Mouse (Mus musculus): ENCODE measurements around the gene Sh2d5.

Sh2d5 gene

DNA sequence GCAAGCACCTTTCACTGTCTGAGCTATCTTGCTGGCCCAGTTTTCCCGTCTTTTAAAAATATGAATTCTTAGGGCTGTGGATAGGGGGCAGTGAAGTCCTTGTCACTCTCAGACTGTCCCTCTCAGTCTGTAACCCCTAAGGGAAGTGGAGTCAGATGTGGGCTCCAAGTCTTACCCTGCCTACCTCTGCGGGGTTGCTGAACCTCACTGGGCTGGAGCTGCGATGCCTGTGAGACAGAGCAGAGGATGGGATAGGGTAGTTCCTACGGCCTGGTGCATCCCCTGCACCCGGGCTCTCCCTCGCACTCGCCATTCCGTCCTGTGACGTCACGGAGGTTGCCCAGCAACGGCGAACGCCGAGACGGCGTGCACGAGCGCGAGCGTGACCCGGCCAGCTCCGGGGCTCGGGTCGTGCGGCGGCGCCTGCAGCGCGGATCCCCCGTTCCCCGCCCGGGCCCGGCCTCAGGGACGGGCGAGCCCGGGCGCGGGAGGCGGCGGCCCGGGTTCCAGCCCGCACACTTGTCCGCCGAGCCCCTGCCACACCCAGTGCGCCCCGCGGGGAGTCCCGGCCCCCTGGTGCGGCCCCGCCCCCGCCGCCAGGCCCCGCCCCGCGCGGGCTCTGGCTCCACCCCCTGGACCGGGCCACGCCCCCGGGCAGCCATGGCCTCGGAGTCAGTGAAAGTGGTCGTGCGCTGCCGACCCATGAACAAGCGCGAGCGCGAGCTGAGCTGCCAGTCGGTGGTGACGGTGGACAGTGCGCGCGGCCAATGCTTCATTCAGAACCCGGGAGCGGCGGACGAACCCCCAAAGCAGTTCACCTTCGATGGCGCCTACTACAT, 11.9 kb downstream of the Sh2d5 start:
- DNase-seq (ENCODE audit: low spot score) = peak; percentile 83

DNA sequence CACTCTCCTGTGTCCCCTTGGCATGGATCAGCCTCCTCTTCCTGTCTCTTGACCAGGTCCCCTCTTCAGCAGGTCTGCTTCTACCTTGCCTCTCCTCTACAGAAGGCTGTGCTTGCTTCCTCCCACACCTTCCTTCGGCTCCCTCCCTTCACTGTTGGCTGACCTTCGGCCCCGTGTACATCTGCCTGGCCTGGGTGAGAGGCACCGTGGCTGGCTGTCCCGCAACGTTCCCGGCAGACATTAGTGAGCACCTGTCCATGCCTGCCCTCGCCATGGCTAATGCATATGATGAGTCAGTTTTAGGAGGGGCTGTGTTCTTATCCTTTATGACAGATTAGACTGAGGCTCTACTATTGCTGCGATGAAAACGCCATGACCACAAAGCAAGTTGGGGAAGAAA, 17.7 kb downstream of the Sh2d5 start:
- no peak for DNase-seq (ENCODE audit: low spot score)

DNA sequence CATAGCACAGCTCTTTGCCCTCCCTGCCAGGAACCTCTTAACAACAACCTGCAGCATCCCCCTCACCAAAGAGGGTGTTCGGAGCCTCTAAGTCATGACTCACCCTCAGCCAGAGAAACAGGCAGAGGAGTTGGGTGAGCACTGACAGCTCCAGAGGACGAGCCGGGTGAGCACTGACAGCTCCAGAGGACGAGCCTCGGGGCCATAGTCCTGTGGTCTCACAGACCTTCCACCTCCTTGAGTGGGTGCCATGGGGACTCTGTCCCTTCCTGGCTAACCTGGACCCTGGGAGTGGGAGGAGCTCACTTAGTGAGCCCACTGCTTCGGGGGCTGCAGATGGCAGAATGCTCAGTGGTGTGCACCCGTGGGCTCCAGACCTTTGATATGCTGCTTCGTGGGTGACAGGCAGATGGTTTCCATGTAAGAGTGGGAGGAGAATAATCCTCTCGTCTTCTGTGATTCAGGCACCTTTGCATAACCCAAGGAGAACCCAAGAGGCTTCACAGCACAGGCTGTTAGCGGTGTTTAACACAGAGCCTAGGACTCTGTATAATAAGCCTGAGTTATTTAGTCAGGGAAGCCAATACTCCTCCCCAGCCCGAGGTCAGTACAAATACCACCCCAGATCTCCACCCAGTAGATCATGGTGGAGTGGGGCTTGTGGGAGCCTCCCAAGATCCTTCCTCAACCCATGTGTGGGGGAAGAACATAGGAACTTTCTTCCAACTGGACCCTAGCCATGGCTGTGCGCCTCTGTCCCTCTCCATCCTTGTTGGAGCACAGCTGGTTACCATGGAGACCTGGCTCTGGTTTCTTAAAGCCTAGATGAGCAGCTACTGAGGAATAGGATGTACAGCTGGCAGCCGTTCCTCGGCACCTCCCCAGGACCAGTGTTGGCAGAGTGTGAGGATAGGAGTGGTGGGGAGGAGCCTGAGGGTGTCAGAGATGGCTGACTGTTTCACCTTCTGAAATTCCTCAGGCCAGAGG, 22.1 kb downstream of the Sh2d5 start:
- DNase-seq (ENCODE audit: low spot score) = no peak

DNA sequence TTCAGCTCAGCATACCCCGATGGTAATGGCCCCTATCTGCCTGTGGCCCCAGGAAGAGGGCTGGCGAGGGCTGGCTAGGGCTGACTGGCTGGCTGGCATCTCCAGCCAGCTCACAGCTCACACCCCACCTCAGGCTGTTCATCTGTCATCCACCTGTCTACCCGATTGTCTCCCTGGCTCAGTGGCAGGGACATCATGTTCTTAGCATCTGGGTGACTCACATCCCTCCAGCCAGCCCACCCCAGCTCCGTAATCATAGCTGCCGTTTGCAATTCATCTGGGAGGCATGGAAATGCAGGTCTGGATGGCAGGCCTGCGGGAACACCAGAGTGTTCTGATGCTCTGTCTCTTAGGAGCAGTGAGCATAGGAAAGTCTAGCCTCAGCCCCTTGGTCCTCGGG, 28.1 kb downstream of the Sh2d5 start:
- no peak for DNase-seq (ENCODE audit: low spot score)

DNA sequence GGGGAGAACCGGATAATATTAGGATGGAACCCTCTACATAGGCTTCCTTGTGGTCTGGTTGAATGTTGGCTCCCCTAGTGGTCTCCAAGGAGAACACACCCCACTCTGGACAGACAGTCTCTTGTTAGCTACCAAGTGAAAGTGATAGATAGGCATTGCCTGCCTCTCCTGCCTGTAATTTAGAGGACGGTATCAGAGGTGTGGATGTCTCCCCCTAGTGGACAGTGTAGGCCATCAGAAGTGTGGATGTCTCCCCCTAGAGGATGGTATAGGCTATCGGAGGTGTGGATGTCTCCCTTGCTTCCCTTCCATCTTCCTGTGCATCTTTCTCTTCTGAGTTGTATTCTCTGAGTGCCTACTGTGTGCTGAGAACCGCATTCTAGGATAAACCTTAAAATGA, 32.6 kb downstream of the Sh2d5 start:
- peak; percentile 57 for DNase-seq (ENCODE audit: low spot score)

DNA sequence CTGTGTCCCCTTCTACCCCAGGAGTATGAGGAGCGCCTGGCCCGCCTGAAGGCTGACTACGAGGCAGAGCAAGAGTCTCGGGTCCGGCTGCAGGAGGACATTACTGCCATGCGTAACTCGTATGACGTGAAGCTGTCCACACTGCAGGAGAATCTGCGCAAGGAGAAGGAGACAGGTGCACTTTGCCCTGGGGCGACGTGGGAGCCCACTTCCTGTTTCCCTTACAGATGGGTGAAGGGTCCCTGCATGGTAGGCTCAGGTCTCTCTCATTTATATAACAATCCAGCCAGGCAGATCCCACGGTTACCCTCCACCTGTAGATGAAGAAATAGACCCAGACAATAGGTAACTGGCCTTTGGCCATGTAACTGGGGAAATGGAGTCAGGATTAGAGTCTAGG, 36.2 kb downstream of the Sh2d5 start:
- no peak for DNase-seq (ENCODE audit: low spot score)

DNA sequence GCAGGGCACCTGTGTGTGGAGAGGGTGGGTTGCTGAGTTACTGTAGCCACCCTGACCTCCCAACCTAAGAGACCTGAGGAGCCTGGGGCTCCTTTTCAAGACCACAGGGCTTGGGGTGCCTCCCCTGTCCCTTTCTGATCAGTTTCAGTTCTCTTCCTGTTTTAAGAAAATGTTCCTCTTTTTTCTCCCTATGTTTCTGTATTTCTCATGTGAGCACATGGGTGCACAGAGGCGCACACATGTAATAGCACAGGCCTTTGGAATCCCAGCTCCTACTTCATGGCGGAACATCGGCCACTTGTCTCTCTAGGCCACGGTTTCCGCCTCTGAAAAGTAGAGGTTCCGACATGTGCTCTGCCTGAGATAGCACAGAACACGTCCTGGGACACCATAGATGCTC, 38.5 kb downstream of the Sh2d5 start:
- no peak for DNase-seq (ENCODE audit: low spot score)

DNA sequence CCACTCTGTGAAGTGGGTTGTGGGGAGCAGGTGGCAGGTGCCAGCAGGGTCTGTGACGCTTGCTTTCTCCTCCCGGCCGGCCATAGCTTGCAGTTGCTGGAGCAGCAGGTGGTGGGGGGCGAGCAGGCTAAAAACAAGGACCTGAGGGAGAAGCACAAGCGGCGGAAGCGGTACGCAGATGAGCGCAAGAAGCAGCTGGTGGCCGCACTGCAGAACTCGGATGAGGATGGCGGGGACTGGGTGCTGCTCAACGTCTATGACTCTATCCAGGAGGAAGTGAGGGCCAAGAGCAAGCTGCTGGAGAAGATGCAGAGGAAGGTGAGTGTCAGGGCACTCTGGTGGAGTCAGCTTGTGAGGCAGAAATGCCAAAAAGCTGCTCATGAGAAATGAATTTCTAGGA, 41.8 kb downstream of the Sh2d5 start:
- no peak for DNase-seq (ENCODE audit: low spot score)

DNA sequence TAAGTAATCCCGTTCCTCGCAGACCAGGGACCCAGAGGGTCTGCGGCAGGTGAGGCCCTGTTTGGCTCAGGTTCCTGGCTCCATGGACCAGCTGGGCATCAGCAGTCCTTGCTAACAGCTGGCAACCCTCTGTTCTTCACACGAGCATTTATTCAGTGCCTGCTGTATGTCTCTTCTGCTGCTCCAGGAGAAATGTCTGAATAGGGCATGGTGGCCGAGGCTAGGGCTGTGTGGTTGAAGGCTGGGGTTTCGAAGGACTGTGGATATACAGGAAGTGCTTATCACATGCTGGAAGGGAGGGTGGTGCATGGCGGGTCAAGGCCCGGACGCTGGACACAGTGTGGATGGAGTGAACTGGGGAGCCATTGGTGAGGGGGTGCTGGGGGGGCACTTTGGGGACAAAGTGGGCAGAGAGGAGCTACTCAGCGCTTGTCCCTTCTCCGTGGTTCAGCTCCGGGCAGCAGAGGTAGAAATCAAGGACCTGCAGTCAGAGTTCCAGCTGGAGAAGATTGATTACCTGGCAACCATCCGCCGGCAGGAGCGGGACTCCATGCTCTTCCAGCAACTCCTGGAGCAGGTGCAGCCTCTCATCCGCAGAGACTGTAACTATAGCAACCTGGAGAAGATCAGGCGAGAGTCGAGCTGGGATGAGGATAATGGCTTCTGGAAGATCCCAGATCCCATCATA, 43.2 kb downstream of the Sh2d5 start:
- DNase-seq (ENCODE audit: low spot score) = no peak

DNA sequence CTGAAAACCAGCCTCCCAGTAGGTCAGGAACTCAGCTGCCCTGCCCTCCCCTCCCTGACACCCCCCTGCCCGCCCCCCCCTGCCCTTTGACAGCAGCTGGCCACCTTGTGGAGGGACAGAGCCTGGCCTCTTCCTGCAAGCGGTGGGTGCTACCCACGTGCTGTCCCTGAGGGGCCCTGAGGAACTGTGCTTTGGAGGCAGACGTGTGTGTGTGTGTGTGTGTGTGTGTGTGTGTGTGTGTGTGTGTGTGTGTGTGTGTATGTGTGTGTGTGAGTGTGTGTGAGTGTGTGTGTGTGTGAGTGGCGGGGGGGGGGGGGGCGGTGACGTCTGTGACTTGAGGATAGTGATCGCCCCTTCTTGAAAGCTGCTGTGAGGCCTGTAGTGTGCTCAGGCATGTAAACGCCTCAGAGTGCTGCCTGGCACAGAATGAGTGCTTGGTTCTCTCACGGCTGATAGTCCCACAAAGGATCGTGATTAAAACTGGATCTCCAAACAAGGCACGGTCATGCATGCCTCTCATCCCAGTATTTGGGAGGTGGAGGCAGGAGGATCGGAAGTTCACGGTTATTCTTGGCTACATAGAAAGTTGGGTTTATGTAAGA, 43.8 kb downstream of the Sh2d5 start:
- DNase-seq (ENCODE audit: low spot score) = no peak

DNA sequence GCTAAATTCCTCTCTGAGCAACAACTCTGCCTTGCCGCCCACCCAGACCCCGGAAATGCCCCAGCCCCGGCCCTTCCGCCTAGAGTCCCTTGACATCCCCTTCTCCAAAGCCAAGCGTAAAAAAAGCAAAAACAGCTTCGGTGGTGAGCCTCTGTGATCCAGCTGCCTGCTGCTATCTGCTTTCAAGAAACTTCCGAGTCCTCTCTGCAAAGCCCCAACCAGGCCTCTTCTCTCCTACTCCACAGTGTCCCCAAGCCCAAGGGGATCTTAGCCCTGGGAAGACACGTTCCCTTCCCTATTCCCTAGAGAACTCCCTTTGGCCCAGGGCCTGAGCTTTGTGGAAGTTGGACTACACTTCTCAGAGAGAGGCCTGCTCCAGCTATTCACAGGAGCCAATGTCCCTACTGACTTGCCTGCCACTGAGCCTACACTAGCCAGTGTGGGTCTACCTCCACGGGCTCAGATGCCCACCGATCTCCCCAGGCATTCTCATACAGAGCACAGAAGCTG, 51.1 kb downstream of the Sh2d5 start:
- no peak for DNase-seq (ENCODE audit: low spot score)

DNA sequence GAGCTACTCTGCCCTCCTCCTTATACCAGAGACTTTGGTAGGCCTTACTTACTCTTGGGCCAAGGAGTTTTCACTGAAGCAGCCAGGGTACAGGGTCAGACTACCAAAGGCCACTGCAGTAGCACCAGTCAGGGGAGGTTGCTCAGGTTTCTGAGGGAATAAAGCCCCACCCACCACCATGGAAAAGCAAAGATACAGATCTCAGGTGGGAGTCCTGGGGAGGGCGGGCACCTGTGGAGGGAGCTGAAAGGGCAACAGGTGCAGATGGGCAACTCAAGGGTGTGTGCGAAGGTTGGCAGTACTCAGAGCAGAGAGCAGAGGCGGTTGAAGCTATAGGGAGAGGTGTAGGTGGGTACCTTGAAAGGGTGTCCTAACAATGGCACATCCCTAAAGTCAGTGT, 52.8 kb downstream of the Sh2d5 start:
- no peak for DNase-seq (ENCODE audit: low spot score)

DNA sequence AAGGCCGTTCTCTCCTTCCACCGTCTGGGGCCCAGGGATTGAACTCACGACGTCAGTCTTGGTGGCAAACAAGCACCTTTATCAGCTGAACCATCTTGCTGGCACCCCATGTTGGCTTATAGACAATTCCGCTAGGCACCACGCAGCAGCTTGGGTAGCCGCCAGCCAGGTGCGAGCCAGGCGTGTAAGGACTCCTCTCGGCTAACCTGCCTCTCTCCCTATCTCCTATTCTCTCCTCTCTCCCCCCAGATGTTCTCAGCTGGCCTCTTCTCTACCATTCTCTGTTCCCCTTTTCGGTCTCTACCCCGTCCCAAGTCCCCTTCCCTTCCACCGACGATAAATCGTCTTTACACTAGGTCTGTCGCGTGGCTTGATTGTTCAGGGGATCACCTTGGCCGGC, 53.5 kb downstream of the Sh2d5 start:
- DNase-seq (ENCODE audit: low spot score) = no peak

DNA sequence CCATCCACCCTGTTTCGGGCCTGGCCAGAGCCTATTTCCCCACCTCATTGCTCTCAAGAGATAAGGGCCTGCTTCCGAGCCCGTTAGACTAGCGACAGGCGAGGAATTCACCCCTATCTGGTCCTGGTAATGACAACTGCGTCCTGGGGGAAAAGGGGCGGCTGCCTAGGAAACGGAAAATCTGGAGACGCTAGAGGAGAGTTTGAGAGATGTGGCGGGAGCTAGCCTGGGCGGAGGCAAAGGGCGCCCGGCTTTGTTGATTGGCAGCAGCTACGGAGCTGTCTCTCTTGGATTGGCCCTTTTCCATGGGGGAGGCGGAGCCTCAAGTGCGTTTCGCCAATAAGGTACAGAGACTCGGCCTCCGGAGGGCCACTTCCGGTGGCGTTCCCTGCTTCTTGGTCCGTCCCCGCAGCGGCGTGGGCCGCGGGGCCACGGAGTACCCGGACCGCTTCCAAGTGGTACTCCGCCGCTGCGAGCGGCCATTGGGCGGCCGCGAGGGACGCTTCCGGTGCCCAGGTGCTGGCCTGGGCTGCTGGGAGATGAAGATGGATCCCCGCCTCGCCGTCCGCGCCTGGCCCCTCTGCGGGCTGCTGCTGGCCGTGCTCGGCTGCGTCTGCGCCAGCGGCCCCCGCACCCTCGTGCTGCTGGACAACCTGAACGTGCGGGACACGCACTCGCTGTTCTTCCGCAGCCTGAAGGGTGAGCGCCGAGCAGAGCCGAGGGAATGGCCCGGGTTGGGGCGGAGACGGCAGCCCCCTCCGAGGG, 54.3 kb downstream of the Sh2d5 start, which contains the start of gene Ddost:
TSS of gene Ddost (plus strand) at position 391 of the 765 bp plus-strand sequence.
- DNase-seq (ENCODE audit: low spot score) = peak; percentile 97

DNA sequence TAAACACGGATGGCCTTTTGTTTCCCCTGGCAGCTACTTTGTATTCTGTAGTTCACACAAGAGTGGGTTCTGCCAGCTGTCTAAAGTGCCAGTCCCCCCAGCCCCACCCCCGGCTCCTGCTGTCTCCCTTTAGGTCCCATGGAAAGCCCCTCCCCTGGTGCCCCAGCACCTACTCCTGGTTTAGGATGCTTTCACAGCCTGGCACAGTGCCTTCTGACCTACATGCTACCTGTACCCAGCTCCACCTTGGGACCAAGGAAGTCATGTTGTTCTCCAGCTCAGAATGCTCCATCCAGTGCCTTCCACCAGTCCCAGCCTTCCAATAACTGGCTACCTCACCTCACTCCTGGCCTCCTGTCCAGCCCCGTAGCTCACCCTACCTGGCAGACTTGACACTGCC, 56.8 kb downstream of the Sh2d5 start:
- DNase-seq (ENCODE audit: low spot score) = no peak

DNA sequence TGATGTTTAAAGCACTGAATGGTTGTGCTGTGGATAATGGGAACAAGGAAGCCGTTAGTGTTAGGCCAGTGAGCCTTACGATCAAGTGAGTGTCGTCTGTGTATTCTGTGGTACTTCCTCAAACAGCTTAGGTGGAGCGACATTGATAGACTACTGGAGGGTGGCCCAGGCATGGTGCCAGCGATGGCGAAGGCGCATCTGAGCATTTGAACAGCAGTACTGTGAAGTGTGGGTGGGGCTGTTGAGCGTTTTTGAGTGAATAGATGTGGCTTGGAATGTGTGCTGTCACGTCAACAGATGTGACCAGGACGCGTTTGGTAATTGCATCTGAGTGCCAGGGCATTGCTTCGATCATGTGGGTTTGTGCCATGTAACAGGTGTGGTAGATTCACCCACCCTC, 57.5 kb downstream of the Sh2d5 start:
- no peak for DNase-seq (ENCODE audit: low spot score)

DNA sequence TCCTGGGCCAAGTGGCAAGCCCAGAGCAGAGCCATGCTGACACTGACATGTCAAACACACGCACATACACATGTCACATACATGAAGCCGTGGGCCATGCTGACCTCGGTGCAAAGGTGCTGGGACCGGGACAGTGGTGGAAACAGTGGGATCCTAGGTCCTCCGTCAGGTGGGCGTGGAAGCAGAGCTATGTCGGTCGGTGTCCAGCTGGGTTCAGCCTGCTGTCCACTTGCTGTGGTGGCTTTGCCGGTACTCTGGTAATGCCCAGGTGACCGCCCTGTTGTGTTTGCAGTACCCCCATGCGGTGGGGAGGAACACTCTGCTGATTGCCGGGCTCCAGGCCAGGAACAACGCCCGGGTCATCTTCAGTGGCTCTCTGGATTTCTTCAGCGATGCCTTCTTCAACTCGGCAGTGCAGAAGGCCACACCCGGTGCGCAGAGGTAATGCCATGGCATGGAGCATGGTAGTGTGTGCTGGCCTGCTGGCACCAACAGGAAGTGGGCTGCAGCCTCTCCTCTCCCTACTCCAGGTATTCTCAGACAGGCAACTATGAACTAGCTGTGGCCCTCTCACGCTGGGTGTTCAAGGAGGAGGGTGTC, 60.2 kb downstream of the Sh2d5 start:
- no peak for DNase-seq (ENCODE audit: low spot score)

Data from left cerebral cortex, adult 11 months (tissue).